Mouse (Mus musculus) erythroblast, embryonic 14.5 days (primary cell): Measurements from ENCODE around the gene Jagn1.

Experiments
- GATA1 ChIP-seq: IDR thresholded peaks from 2 replicates; pipeline ENCODE4 v1.6.1; 2012; ENCODE audit warnings: low read length, inconsistent platforms, mixed read lengths
- TAL1 ChIP-seq: IDR thresholded peaks from 3 replicates; pipeline ENCODE4 v1.6.1; 2012; ENCODE audit warnings: low read length, inconsistent platforms, mixed read lengths

DNA sequence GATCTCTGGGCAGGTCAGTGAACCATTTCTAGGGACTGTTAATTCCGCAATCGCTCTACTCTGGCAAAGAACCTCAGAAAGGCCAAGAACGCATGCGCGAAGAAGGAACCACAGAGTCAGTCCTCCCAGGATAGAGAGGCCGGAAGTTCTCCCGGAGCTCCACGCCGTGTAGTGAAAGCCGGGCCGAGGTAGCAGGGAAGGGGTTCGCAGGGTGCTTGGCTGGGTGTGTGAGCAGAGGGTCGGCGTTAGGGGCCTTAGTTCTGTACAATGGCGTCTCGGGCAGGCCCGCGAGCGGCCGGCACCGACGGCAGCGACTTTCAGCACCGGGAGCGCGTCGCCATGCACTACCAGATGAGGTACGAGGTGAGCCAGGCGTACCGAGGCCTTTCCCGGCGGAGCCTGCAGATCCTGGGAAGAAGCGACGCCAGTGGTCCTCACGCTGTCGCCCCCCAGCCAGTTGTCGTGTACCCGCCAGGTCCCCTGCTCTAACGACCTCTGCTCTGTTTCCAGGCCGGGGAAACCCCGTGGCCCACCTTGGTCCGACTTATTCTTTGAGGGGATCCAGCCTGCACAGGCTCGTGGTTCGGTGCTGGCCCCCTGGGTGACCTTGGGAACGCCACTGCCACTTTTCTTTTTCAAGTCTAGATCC lies at the start of gene Jagn1:
- no peak for TF ChIP-seq TAL1
- TF ChIP-seq GATA1 = no peak
